Mouse (Mus musculus) liver, embryonic 16.5 days (tissue): ENCODE data around the gene Bnipl. TPM values are rescaled to one million over a fixed set of nuclear protein-coding genes. Genes with fewer than 3 reads are reported as not detected.
"Not testable (repeated sequence)": the region's sequence is repeated elsewhere in the genome, so short reads cannot be mapped to it uniquely, and the experiment has no call there.

Experiments
- ATAC-seq: fragments of 200-750 bp; cut with Nextera tagmentation; 2 replicates; pipeline ENCODE4 v1.8.0; 2017; ENCODE audit warnings: low read depth, mild to moderate bottlenecking, moderate number of reproducible peaks, moderate library complexity
- H3K27ac ChIP-seq: fragments of 300-500 bp; sonication (generic); 2 replicates; pipeline ENCODE4 v1.5.1; 2014; ENCODE audit warnings: mild to moderate bottlenecking, low read length
- H3K27me3 ChIP-seq: fragments of 300-500 bp; sonication (generic); 2 replicates; pipeline ENCODE4 v1.6.1; 2014; ENCODE audit warnings: low read depth, low read length, mixed read lengths; ENCODE audit not compliant: control insufficient read depth, insufficient read depth
- H3K36me3 ChIP-seq: fragments of 300-500 bp; sonication (generic); 2 replicates; pipeline ENCODE4 v1.6.1; 2014; ENCODE audit warnings: mild to moderate bottlenecking; ENCODE audit not compliant: control insufficient read depth, insufficient read depth
- H3K4me1 ChIP-seq: fragments of 300-500 bp; sonication (generic); 2 replicates; pipeline ENCODE4 v1.6.1; 2014; ENCODE audit warnings: low read depth, low read length, mixed read lengths; ENCODE audit not compliant: control insufficient read depth
- H3K4me2 ChIP-seq: fragments of 300-500 bp; sonication (generic); 2 replicates; pipeline ENCODE4 v1.6.1; 2014; ENCODE audit warnings: low read depth, low read length, mixed read lengths
- H3K4me3 ChIP-seq: fragments of 300-500 bp; sonication (generic); 2 replicates; pipeline ENCODE4 v1.5.1; 2014; ENCODE audit warnings: low read depth, mild to moderate bottlenecking, low read length
- H3K9ac ChIP-seq: fragments of 300-500 bp; sonication (generic); 2 replicates; pipeline ENCODE4 v1.6.1; 2014; ENCODE audit warnings: low read depth, low read length
- H3K9me3 ChIP-seq: fragments of 300-500 bp; sonication (generic); replicated peaks from 2 replicates; pipeline ENCODE4 v1.6.1; 2016; ENCODE audit warnings: low read length; ENCODE audit not compliant: control insufficient read depth
- WGBS: fragments of 180-500 bp; shearing (Covaris S2); extraction: QIAGEN DNeasy Blood & Tissue Kit; methylation state at CpG from one replicate; pipeline ENCODE4 v1.1.7; 2014; ENCODE audit not compliant: insufficient replicate concordance; 5-methylcytosine and 5-hydroxymethylcytosine counted together
- polyA plus RNA-seq: library from polyadenylated mRNA; unstranded; fragments of >200 nt; fragmentation: Nextera tagmentation; extraction: Ambion mirVana; gene quantifications from 2 replicates; pipeline ENCODE4 v1.2.1, GENCODE M21; 2015

The Bnipl gene
- polyA plus RNA-seq, 1 experiment from 2014 or later = not detected

GRCm38 (mm10) chr3:95212889-95213608 is 37.9 kb downstream of the Bnipl start:
- not testable (repeated sequence) for H3K27ac ChIP-seq, ATAC-seq, H3K27me3 ChIP-seq, H3K9me3 ChIP-seq, H3K4me2 ChIP-seq, H3K9ac ChIP-seq, H3K4me3 ChIP-seq
- Histone ChIP-seq H3K4me1 (peaks cover 17% of the 10 kb centered on the region), H3K36me3 (peaks cover 19% of the 10 kb centered on the region)
- 90% methylated on average over 7 of the region's 10 CpGs for WGBS

DNA sequence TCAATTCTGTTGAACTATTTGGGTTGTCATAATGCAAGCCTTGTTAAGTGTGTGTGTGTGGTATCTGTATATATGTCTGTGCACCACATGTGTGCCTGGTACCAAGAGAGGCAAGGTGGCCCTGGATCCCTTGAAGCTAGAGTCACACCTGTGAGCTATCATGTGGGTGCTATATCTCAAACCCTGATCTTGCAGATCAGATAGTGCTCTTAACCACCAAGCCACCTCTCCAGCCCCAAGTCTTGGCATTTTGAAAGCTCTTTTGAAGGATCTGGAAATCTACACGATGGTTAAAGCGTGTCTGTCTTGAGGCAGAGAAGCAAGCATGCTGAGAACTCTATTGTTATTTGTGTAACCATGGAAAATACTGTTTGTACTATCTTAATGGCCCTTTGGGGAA is 40.4 kb downstream of the Bnipl start:
- Histone ChIP-seq H3K36me3 (peaks cover 25% of the 10 kb centered on the region), H3K9me3 (no peaks in the 10 kb centered on the region), H3K27me3 (no peaks in the 10 kb centered on the region), H3K4me3 (no peak overlapping the region), H3K27ac (no peak overlapping the region), H3K4me2 (no peak overlapping the region), H3K9ac (no peak overlapping the region), H3K4me1 (peaks cover 6% of the 10 kb centered on the region; the same call in 1 of the 2 replicates)
- 88% methylated on average over 2 of the region's 2 CpGs for WGBS
- no peak for ATAC-seq

DNA sequence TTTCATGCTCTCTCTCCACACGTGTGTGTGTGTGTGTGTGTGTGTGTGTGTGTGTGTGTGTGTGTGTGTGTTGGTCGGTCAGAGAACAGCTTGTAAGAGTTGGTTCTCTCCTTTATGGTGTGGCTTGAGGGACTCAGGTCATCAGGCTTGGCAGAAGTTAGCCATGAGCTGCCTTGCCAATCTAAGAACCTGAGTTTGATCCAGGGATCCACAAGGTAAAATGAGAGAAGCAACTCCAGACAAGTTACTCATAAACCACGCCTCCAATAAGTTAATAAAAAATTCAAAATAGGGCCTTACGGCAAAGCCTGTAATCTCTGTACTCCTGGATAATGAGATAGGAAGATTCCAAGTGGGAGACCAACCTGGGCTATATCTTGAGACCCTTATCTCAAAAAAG is 42.7 kb downstream of the Bnipl start:
- no peak for ATAC-seq
- no peaks in the 10 kb centered on the region for H3K27me3 ChIP-seq
- no peaks in the 10 kb centered on the region for H3K9me3 ChIP-seq
- H3K4me3 ChIP-seq = no peak overlapping the region
- 92% methylated on average over 4 of the region's 4 CpGs for WGBS
- H3K4me1 ChIP-seq = no peaks in the 10 kb centered on the region; the same call in 1 of the 2 replicates
- no peak overlapping the region for H3K9ac ChIP-seq
- H3K27ac ChIP-seq = no peak overlapping the region
- peaks cover 36% of the 10 kb centered on the region for H3K36me3 ChIP-seq
- H3K4me2 ChIP-seq = no peak overlapping the region

GRCm38 (mm10) chr3:95203880-95204279 is 47.1 kb downstream of the Bnipl start:
- 88% methylated on average over 6 of the region's 6 CpGs for WGBS
- no peak for ATAC-seq

GRCm38 (mm10) chr3:95200562-95200961 is 50.4 kb downstream of the Bnipl start:
- H3K4me2 ChIP-seq = no peak overlapping the region
- no peaks in the 10 kb centered on the region for H3K9me3 ChIP-seq
- WGBS = 76% methylated on average over 2 of the region's 2 CpGs
- no peak for ATAC-seq
- H3K36me3 ChIP-seq = peaks cover 80% of the 10 kb centered on the region
- no peak overlapping the region for H3K9ac ChIP-seq
- no peaks in the 10 kb centered on the region for H3K4me1 ChIP-seq
- H3K27ac ChIP-seq = no peak overlapping the region
- H3K27me3 ChIP-seq = no peaks in the 10 kb centered on the region
- H3K4me3 ChIP-seq = no peak overlapping the region

More at GRCm38 (mm10) chr3:95203880-95204279, 47.1 kb downstream of the Bnipl start:
- Histone ChIP-seq H3K4me2 (no peak overlapping the region), H3K4me1 (no peaks in the 10 kb centered on the region), H3K36me3 (peaks cover 70% of the 10 kb centered on the region), H3K4me3 (no peak overlapping the region), H3K9me3 (no peaks in the 10 kb centered on the region), H3K27me3 (no peaks in the 10 kb centered on the region), H3K9ac (no peak overlapping the region), H3K27ac (no peak overlapping the region)

- no peaks in the 10 kb centered on the region for H3K9me3 ChIP-seq
- no peak overlapping the region for H3K9ac ChIP-seq
- H3K4me3 ChIP-seq = no peak overlapping the region
- H3K36me3 ChIP-seq = peaks cover 78% of the 10 kb centered on the region
- WGBS = 87% methylated on average over 7 of the region's 7 CpGs
- no peak for ATAC-seq
- H3K27ac ChIP-seq = no peak overlapping the region
- no peaks in the 10 kb centered on the region for H3K4me1 ChIP-seq
- no peaks in the 10 kb centered on the region for H3K27me3 ChIP-seq
- no peak overlapping the region for H3K4me2 ChIP-seq
These were observed 50.9 kb downstream of the Bnipl start for GRCm38 (mm10) chr3:95200132-95200531.

- H3K36me3 ChIP-seq = peaks cover 75% of the 10 kb centered on the region
- no peaks in the 10 kb centered on the region for H3K4me1 ChIP-seq
- H3K4me3 ChIP-seq = no peak overlapping the region
- no peak overlapping the region for H3K9ac ChIP-seq
- H3K27me3 ChIP-seq = no peaks in the 10 kb centered on the region
- ATAC-seq = no peak
- no peak overlapping the region for H3K27ac ChIP-seq
- no peaks in the 10 kb centered on the region for H3K9me3 ChIP-seq
- WGBS = 63% methylated on average over 1 of the region's 1 CpGs
- H3K4me2 ChIP-seq = no peak overlapping the region
These were observed 51.9 kb downstream of the Bnipl start for GRCm38 (mm10) chr3:95199101-95199500.

DNA sequence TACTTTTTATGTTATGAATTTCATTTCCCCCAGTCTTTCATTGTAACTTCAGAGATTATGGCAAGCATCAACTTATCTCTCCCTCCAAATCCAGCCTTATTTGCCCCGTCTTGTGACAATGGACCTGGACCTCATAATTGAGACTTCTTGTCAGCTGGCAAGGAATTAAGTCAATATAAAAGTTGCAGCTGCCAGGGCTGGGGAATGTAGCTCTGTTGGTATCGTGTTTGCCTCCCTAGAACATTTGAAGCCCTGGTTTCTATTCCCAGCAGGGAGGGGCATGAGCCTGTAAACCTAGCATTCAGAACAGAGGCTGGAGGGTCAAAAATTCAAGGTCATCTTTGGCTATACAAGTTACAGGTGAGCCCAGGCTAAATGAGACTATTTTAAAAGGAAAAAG is 55.2 kb downstream of the Bnipl start:
- peaks cover 56% of the 10 kb centered on the region for H3K36me3 ChIP-seq
- H3K4me1 ChIP-seq = no peaks in the 10 kb centered on the region
- H3K4me3 ChIP-seq = no peak overlapping the region
- ATAC-seq = no peak
- no peak overlapping the region for H3K27ac ChIP-seq
- H3K4me2 ChIP-seq = no peak overlapping the region
- H3K9ac ChIP-seq = no peak overlapping the region
- H3K27me3 ChIP-seq = no peaks in the 10 kb centered on the region
- H3K9me3 ChIP-seq = no peaks in the 10 kb centered on the region
- WGBS = 80% methylated on average over 2 of the region's 2 CpGs

DNA sequence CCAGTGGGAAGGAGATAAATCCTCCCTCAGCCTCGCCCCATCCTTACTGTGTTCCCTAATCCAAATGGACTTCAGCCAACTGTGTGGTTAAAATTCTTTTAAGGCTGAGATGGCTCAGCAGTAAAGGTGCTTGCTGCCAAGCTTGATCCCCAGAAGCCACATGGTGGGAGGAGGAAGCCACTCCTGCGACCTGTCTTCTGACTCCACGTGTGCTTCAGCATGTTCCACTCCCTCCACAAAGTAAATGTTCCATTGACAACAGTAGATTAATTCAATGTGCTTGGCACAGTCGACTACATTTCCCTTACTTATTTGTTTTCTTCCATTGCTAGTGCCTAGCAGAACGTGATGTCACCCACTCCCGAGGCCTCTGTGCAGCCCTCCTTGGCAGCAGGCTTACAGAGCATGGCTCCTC is 56.3 kb downstream of the Bnipl start:
- Histone ChIP-seq H3K4me1 (no peaks in the 10 kb centered on the region), H3K4me2 (no peak overlapping the region), H3K27ac (no peak overlapping the region), H3K36me3 (peaks cover 54% of the 10 kb centered on the region), H3K4me3 (no peak overlapping the region), H3K9ac (no peak overlapping the region), H3K9me3 (no peaks in the 10 kb centered on the region), H3K27me3 (no peaks in the 10 kb centered on the region)
- 81% methylated on average over 6 of the region's 6 CpGs for WGBS
- ATAC-seq = no peak
